Mouse (Mus musculus) limb, embryonic 10.5 days (tissue): ENCODE data around the gene Tigd3. TPM values are rescaled to one million over a fixed set of nuclear protein-coding genes. Genes with fewer than 3 reads are reported as not detected.

Source experiments
- DNase-seq: peaks from one replicate; pipeline ENCODE4 v3.0.0-alpha.2; 2017; ENCODE audit warnings: low spot score
- H3K27ac ChIP-seq: fragments of 300-500 bp; sonication (generic); 2 replicates; pipeline ENCODE4 v1.5.1; 2016; ENCODE audit warnings: mild to moderate bottlenecking
- H3K27me3 ChIP-seq: fragments of 300-500 bp; sonication (generic); 2 replicates; pipeline ENCODE4 v1.6.1; 2016; ENCODE audit warnings: low read depth, mild to moderate bottlenecking; ENCODE audit not compliant: poor library complexity, severe bottlenecking
- H3K36me3 ChIP-seq: fragments of 300-500 bp; sonication (generic); 2 replicates; pipeline ENCODE4 v1.6.1; 2016; ENCODE audit warnings: mild to moderate bottlenecking, moderate library complexity
- H3K4me1 ChIP-seq: fragments of 300-500 bp; sonication (generic); 2 replicates; pipeline ENCODE4 v1.6.1; 2016
- H3K4me3 ChIP-seq: fragments of 300-500 bp; sonication (generic); 2 replicates; pipeline ENCODE4 v1.5.1; 2016; ENCODE audit warnings: mild to moderate bottlenecking, moderate library complexity
- H3K9me3 ChIP-seq: fragments of 300-500 bp; sonication (generic); replicated peaks from 2 replicates; pipeline ENCODE4 v1.6.1; 2016; ENCODE audit warnings: mild to moderate bottlenecking
- WGBS: fragments of 180-500 bp; shearing (Covaris S2); methylation state at CpG from one replicate; pipeline ENCODE4 v1.1.7; 2016; 5-methylcytosine and 5-hydroxymethylcytosine counted together
- polyA plus RNA-seq: library from polyadenylated mRNA; unstranded; fragments of >200 nt; fragmentation: Nextera tagmentation; extraction: Ambion mirVana; gene quantifications from 2 replicates; pipeline ENCODE4 v1.2.1, GENCODE M21; 2016

The Tigd3 gene
- polyA plus RNA-seq, 1 experiment from 2014 or later, result 5.9 TPM

DNA sequence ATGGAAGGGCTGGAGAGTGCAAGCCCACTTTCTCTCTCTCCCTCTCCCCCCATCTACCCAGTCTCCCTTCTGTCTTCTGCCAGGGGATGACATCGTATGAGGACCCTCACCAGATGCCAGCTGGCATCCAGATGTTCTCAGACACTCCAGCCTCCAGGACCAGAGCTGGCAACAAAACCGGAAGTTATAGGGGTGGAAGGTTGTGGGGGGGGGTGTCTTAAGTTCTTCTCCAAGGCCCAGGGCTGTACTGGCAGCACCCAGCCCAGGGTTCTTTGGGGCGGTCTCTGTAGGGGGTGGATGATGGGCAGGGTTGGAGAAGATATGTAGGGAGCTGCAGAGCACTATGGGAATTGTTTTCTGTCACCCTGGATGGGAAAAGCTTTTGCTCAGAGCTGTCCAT is 34.6 kb upstream of the Tigd3 start:
- peaks cover 49% of the 10 kb centered on the region for H3K4me1 ChIP-seq
- 42% methylated on average over 3 of the region's 3 CpGs for WGBS
- no peaks in the 10 kb centered on the region for H3K9me3 ChIP-seq
- peaks cover 16% of the 10 kb centered on the region for H3K27me3 ChIP-seq
- H3K27ac ChIP-seq, result peak overlapping the region; percentile 32
- H3K36me3 ChIP-seq, result no peaks in the 10 kb centered on the region
- H3K4me3 ChIP-seq, result no peak overlapping the region
- DNase-seq, result no peak

DNA sequence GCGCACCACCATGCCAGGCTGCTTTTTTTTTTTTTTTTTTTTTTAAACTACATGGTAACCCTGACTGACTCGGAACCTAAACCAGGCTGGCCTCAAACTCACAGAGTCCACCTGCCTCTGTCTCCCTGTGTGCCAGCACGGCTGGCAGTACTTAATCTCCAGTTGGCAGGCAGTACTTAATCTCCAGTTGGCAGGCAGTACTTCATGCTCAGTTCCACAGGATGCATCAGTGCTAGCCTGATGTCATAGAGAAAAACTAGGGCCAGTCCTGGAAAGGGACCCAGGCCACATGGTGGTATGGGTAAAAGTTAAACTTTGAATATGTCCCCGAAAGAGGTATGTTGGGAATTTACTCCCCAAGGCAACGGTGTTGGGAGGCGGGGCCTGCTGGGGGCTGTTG is 34.2 kb upstream of the Tigd3 start:
- H3K9me3 ChIP-seq, result no peaks in the 10 kb centered on the region
- no peak overlapping the region for H3K4me3 ChIP-seq
- peak overlapping the region; percentile 32; the same call in 1 of the 2 replicates for H3K27ac ChIP-seq
- peaks cover 16% of the 10 kb centered on the region for H3K27me3 ChIP-seq
- DNase-seq, result no peak
- WGBS, result 65% methylated on average over 6 of the region's 6 CpGs
- H3K4me1 ChIP-seq, result peaks cover 49% of the 10 kb centered on the region
- H3K36me3 ChIP-seq, result no peaks in the 10 kb centered on the region

DNA sequence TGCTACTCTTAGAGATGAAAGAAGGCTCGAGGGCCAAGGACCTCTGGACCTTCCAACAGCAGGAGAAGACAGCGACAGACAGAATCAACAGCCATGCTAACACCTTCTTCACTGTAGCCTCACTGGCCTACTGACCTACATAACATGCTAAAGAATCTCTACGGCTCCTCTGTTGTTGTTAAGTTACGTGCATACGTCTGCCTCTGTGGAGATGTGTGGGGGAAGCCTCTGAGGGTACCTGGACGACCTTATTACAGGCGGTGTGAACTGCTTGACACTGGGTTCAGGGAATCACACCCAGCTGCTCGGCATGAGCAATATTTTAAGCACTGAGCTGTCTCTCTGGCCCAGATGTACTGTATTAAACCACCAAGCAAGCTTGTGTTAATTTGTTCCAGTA is 33.6 kb upstream of the Tigd3 start:
- 64% methylated on average over 8 of the region's 8 CpGs for WGBS
- peaks cover 50% of the 10 kb centered on the region for H3K4me1 ChIP-seq
- H3K4me3 ChIP-seq, result no peak overlapping the region
- H3K27ac ChIP-seq, result no peak overlapping the region
- H3K9me3 ChIP-seq, result no peaks in the 10 kb centered on the region
- H3K27me3 ChIP-seq, result peaks cover 18% of the 10 kb centered on the region
- no peak for DNase-seq
- no peaks in the 10 kb centered on the region for H3K36me3 ChIP-seq

GRCm38 (mm10) chr19:5927026-5927425 is 33.1 kb upstream of the Tigd3 start:
- no peak for DNase-seq
- Histone ChIP-seq H3K36me3 (no peaks in the 10 kb centered on the region), H3K4me3 (no peak overlapping the region), H3K27me3 (peaks cover 20% of the 10 kb centered on the region), H3K27ac (no peak overlapping the region), H3K9me3 (no peaks in the 10 kb centered on the region), H3K4me1 (peaks cover 55% of the 10 kb centered on the region)
- WGBS, result 79% methylated on average over 11 of the region's 11 CpGs

DNA sequence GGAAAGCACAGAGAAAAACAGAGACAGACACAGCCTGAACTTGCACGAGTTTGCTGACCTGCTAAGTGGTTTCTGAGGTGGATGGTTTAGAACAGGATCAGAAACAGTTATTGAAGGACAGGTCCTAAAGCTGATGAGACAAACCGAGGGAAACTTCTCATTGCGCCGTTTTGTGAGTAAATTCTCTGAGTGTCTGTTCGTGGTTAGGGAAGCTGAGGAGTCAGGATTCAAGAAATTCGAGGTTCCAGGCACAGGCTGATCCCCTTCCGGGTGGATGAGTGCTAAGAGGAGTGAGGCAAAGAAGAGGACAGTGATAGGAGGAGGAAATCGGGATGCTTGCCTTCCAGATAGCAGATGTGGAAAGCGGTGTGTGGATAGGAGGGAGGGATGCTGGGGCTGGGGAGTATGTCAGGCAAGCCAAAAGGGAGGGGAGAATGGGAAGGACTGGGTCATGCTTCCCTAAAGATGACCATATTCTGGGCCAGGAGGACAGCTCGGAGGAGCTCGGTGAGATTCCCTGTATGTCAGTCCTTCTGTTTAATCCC is 31.4 kb upstream of the Tigd3 start:
- H3K4me1 ChIP-seq, result peaks cover 63% of the 10 kb centered on the region
- peaks cover 20% of the 10 kb centered on the region for H3K27me3 ChIP-seq
- no peak for DNase-seq
- 35% methylated on average over 11 of the region's 11 CpGs for WGBS
- H3K9me3 ChIP-seq, result no peaks in the 10 kb centered on the region
- H3K27ac ChIP-seq, result no peak overlapping the region
- no peaks in the 10 kb centered on the region for H3K36me3 ChIP-seq
- H3K4me3 ChIP-seq, result peak overlapping the region; percentile 60

DNA sequence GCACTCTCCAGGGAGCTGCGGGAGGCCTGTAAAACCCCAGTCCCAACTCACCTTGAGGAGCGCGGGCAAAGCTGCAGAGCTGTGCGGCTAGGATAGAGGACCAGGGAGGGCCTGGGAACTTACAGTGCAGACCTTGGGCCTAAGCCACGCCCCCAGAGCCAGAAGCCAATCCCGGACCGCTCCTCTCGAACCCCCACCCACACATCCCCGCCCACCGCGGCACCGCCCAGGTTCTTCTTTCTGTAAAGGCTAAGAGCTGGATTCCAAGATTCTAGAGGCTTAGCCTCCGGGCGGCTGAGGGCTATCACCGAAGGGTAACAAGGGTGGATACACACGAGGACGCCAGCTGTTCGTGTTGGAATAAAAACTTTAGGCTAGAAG is 30.8 kb upstream of the Tigd3 start, which contains the start of gene Cdc42ep2:
Gene Cdc42ep2 (minus strand): TSS at position 104 of the 381 bp plus-strand sequence.
- WGBS, result under 1% methylated on average over 18 of the region's 18 CpGs
- peak; percentile 93 for DNase-seq
- Histone ChIP-seq H3K27me3 (peaks cover 20% of the 10 kb centered on the region), H3K9me3 (no peaks in the 10 kb centered on the region), H3K36me3 (no peaks in the 10 kb centered on the region), H3K4me1 (peaks cover 57% of the 10 kb centered on the region), H3K27ac (peak within 1 kb of the TSS; percentile 68), H3K4me3 (peak within 1 kb of the TSS; percentile 60)

DNA sequence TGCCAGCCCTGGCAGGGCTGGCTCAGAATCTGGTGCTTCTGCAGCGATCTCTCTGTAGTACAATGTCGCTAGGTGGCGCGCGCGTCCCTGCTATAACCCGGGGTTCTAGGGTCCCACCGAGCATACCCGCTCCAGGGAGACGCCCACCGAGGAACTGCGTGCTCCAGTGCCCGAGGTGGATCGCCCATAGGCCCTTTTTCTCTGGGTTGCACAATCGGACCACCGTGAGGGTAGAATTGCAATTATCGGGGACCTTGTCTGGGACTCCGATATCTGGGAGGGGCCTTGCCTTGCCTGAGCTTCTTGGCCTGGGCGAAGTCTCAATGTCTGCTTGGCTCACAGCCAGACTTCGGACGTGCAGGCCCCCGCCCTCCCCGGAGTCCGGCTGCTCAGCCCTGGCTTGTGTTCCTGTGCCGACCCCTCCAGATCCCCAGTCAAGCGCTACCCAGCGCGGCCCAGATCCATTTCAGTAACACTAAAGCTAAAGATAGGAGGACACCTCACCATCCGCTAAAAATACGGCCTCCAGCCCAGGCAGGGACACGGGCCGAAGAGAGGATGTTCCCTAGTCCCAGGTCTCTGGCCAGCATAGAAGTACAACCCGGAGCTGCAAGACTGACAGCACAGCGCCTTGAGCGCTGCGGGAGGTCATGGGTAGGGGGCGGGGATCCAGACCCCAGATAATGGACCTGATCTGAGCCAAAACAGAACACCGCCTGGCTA is 30.2 kb upstream of the Tigd3 start:
- under 1% methylated on average over 38 of the region's 38 CpGs for WGBS
- peaks cover 20% of the 10 kb centered on the region for H3K27me3 ChIP-seq
- peaks cover 53% of the 10 kb centered on the region for H3K4me1 ChIP-seq
- H3K9me3 ChIP-seq, result no peaks in the 10 kb centered on the region
- H3K36me3 ChIP-seq, result no peaks in the 10 kb centered on the region
- peak overlapping the region; percentile 68 for H3K27ac ChIP-seq
- DNase-seq, result peak; percentile 94
- H3K4me3 ChIP-seq, result peak overlapping the region; percentile 60

GRCm38 (mm10) chr19:5922963-5923362 is 29.0 kb upstream of the Tigd3 start:
- peaks cover 20% of the 10 kb centered on the region for H3K27me3 ChIP-seq
- no peak overlapping the region for H3K4me3 ChIP-seq
- H3K36me3 ChIP-seq, result peaks cover 3% of the 10 kb centered on the region; the same call in 1 of the 2 replicates
- DNase-seq, result no peak
- WGBS, result 91% methylated on average over 3 of the region's 3 CpGs
- no peak overlapping the region for H3K27ac ChIP-seq
- H3K4me1 ChIP-seq, result peaks cover 41% of the 10 kb centered on the region
- no peaks in the 10 kb centered on the region for H3K9me3 ChIP-seq

GRCm38 (mm10) chr19:5922119-5922942 is 28.4 kb upstream of the Tigd3 start:
- Histone ChIP-seq H3K4me1 (peaks cover 37% of the 10 kb centered on the region), H3K9me3 (no peaks in the 10 kb centered on the region), H3K27ac (no peak overlapping the region), H3K27me3 (peaks cover 20% of the 10 kb centered on the region), H3K4me3 (no peak overlapping the region), H3K36me3 (peaks cover 8% of the 10 kb centered on the region; the same call in 1 of the 2 replicates)
- 76% methylated on average over 15 of the region's 15 CpGs for WGBS
- no peak for DNase-seq

- no peak for DNase-seq
- Histone ChIP-seq H3K9me3 (no peaks in the 10 kb centered on the region), H3K27me3 (peaks cover 20% of the 10 kb centered on the region), H3K4me1 (peaks cover 33% of the 10 kb centered on the region), H3K36me3 (peaks cover 8% of the 10 kb centered on the region; the same call in 1 of the 2 replicates), H3K27ac (no peak overlapping the region), H3K4me3 (0 out of 2 replicates have a peak overlapping the region, but pooled peaks have one; percentile 24)
- 23% methylated on average over 9 of the region's 9 CpGs for WGBS
Measured at GRCm38 (mm10) chr19:5921715-5922114, 27.8 kb upstream of the Tigd3 start.

- H3K9me3 ChIP-seq, result no peaks in the 10 kb centered on the region
- peak within 1 kb of the TSS; percentile 96 for H3K27ac ChIP-seq
- H3K4me1 ChIP-seq, result peaks cover 30% of the 10 kb centered on the region
- no peaks in the 10 kb centered on the region for H3K27me3 ChIP-seq
- peak within 1 kb of the TSS; percentile 97 for H3K4me3 ChIP-seq
- peaks cover 35% of the 10 kb centered on the region for H3K36me3 ChIP-seq
- DNase-seq, result no peak
- 21% methylated on average over 13 of the region's 13 CpGs for WGBS
Measured at GRCm38 (mm10) chr19:5913007-5913719, 19.2 kb upstream of the Tigd3 start, which contains the start of gene Dpf2. Gene Dpf2 (minus strand): TSS chr19:5913010.
